Mouse (Mus musculus): Measurements from ENCODE around the gene Comp. TPM values are rescaled to one million over a fixed set of nuclear protein-coding genes. Genes with fewer than 3 reads are reported as not detected.

Comp gene
- total RNA-seq, 1 experiment from 2014 or later: 1.0 TPM

GRCm38 (mm10) chr8:70351035-70351999 is 22.0 kb upstream of the Comp start:
- no peak for ATAC-seq (ENCODE audit: extremely low read depth, insufficient number of reproducible peaks, low FRiP score, poor library complexity, severe bottlenecking)

GRCm38 (mm10) chr8:70352000-70352384 is 21.4 kb upstream of the Comp start:
- ATAC-seq (ENCODE audit: extremely low read depth, insufficient number of reproducible peaks, low FRiP score, poor library complexity, severe bottlenecking): no peak

GRCm38 (mm10) chr8:70352657-70353151 is 20.7 kb upstream of the Comp start:
- ATAC-seq (ENCODE audit: extremely low read depth, insufficient number of reproducible peaks, low FRiP score, poor library complexity, severe bottlenecking): no peak

- ATAC-seq (ENCODE audit: extremely low read depth, insufficient number of reproducible peaks, low FRiP score, poor library complexity, severe bottlenecking): peak; percentile 89
Measured at GRCm38 (mm10) chr8:70353194-70353817, 20.1 kb upstream of the Comp start, which contains the start of gene Upf1. Upf1 (minus strand) TSS chr8:70353278.

GRCm38 (mm10) chr8:70354004-70354403 is 19.4 kb upstream of the Comp start:
- no peak for ATAC-seq (ENCODE audit: extremely low read depth, insufficient number of reproducible peaks, low FRiP score, poor library complexity, severe bottlenecking)

GRCm38 (mm10) chr8:70356111-70356510 is 17.2 kb upstream of the Comp start:
- ATAC-seq (ENCODE audit: extremely low read depth, insufficient number of reproducible peaks, low FRiP score, poor library complexity, severe bottlenecking): no peak

- no peak for ATAC-seq (ENCODE audit: extremely low read depth, insufficient number of reproducible peaks, low FRiP score, poor library complexity, severe bottlenecking)
Measured at GRCm38 (mm10) chr8:70359411-70359810, 13.9 kb upstream of the Comp start.

- no peak for ATAC-seq (ENCODE audit: extremely low read depth, insufficient number of reproducible peaks, low FRiP score, poor library complexity, severe bottlenecking)
Measured at GRCm38 (mm10) chr8:70360769-70361168, 12.6 kb upstream of the Comp start.

- ATAC-seq (ENCODE audit: extremely low read depth, insufficient number of reproducible peaks, low FRiP score, poor library complexity, severe bottlenecking): no peak
Measured at GRCm38 (mm10) chr8:70361484-70362032, 11.8 kb upstream of the Comp start.

GRCm38 (mm10) chr8:70364066-70364465 is 9.3 kb upstream of the Comp start:
- ATAC-seq (ENCODE audit: extremely low read depth, insufficient number of reproducible peaks, low FRiP score, poor library complexity, severe bottlenecking): no peak

GRCm38 (mm10) chr8:70366588-70366987 is 6.8 kb upstream of the Comp start:
- ATAC-seq (ENCODE audit: extremely low read depth, insufficient number of reproducible peaks, low FRiP score, poor library complexity, severe bottlenecking): no peak

- ATAC-seq (ENCODE audit: extremely low read depth, insufficient number of reproducible peaks, low FRiP score, poor library complexity, severe bottlenecking): no peak
Measured at GRCm38 (mm10) chr8:70370476-70370875, 2.9 kb upstream of the Comp start.

- no peak for ATAC-seq (ENCODE audit: extremely low read depth, insufficient number of reproducible peaks, low FRiP score, poor library complexity, severe bottlenecking)
Measured at GRCm38 (mm10) chr8:70371951-70372350, 1.4 kb upstream of the Comp start.

- ATAC-seq (ENCODE audit: extremely low read depth, insufficient number of reproducible peaks, low FRiP score, poor library complexity, severe bottlenecking): no peak
Measured at GRCm38 (mm10) chr8:70374318-70374927, 1.1 kb downstream of the Comp start.

GRCm38 (mm10) chr8:70375212-70375859 is 2.0 kb downstream of the Comp start:
- ATAC-seq (ENCODE audit: extremely low read depth, insufficient number of reproducible peaks, low FRiP score, poor library complexity, severe bottlenecking): no peak

- ATAC-seq (ENCODE audit: extremely low read depth, insufficient number of reproducible peaks, low FRiP score, poor library complexity, severe bottlenecking): no peak
Measured at GRCm38 (mm10) chr8:70376275-70376741, 3.0 kb downstream of the Comp start.

GRCm38 (mm10) chr8:70377049-70377448 is 3.7 kb downstream of the Comp start:
- ATAC-seq (ENCODE audit: extremely low read depth, insufficient number of reproducible peaks, low FRiP score, poor library complexity, severe bottlenecking): no peak

GRCm38 (mm10) chr8:70380069-70380468 is 6.7 kb downstream of the Comp start:
- no peak for ATAC-seq (ENCODE audit: extremely low read depth, insufficient number of reproducible peaks, low FRiP score, poor library complexity, severe bottlenecking)

GRCm38 (mm10) chr8:70383287-70383686 is 9.9 kb downstream of the Comp start:
- ATAC-seq (ENCODE audit: extremely low read depth, insufficient number of reproducible peaks, low FRiP score, poor library complexity, severe bottlenecking): 0 out of 2 replicates have a peak, but pooled peaks have one; percentile 39

Measured in neutrophil, adult 5-6 weeks (primary cell).